Mouse (Mus musculus) heart, embryonic 16.5 days (tissue): ENCODE data around the gene P2rx7. TPM values are rescaled to one million over a fixed set of nuclear protein-coding genes. Genes with fewer than 3 reads are reported as not detected.

Experiments
- ATAC-seq: fragments of 200-750 bp; cut with Nextera tagmentation; replicated peaks from 2 replicates; pipeline ENCODE4 v1.8.0; 2017; ENCODE audit warnings: moderate number of reproducible peaks; ENCODE audit not compliant: insufficient read depth, low FRiP score; ENCODE audit errors: extremely low read depth
- H3K27ac ChIP-seq: fragments of 300-500 bp; sonication (generic); 2 replicates; pipeline ENCODE4 v1.5.1; 2014; ENCODE audit warnings: mild to moderate bottlenecking, low read length, control low read depth, moderate library complexity
- H3K27me3 ChIP-seq: fragments of 300-500 bp; sonication (generic); 2 replicates; pipeline ENCODE4 v1.6.1; 2014; ENCODE audit warnings: low read length, mixed read lengths; ENCODE audit not compliant: control insufficient read depth, insufficient read depth
- H3K36me3 ChIP-seq: fragments of 300-500 bp; sonication (generic); 2 replicates; pipeline ENCODE4 v1.6.1; 2014; ENCODE audit not compliant: control insufficient read depth, insufficient read depth
- H3K4me1 ChIP-seq: fragments of 300-500 bp; sonication (generic); 2 replicates; pipeline ENCODE4 v1.6.1; 2014; ENCODE audit warnings: low read length, mixed read lengths; ENCODE audit not compliant: control insufficient read depth, insufficient read depth
- H3K4me2 ChIP-seq: fragments of 300-500 bp; sonication (generic); 2 replicates; pipeline ENCODE4 v1.6.1; 2014; ENCODE audit warnings: low read depth, mild to moderate bottlenecking, control low read depth, low read length
- H3K4me3 ChIP-seq: fragments of 300-500 bp; sonication (generic); 2 replicates; pipeline ENCODE4 v1.5.1; 2014; ENCODE audit warnings: mild to moderate bottlenecking, control low read depth, low read length
- H3K9ac ChIP-seq: fragments of 300-500 bp; sonication (generic); 2 replicates; pipeline ENCODE4 v1.6.1; 2014; ENCODE audit warnings: low read length, control low read depth
- H3K9me3 ChIP-seq: fragments of 300-500 bp; sonication (generic); replicated peaks from 2 replicates; pipeline ENCODE4 v1.6.1; 2016; ENCODE audit warnings: low read length; ENCODE audit not compliant: control insufficient read depth
- WGBS: fragments of 180-500 bp; shearing (Covaris S2); extraction: QIAGEN DNeasy Blood & Tissue Kit; methylation state at CpG from one replicate; pipeline ENCODE4 v1.1.7; 2014; 5-methylcytosine and 5-hydroxymethylcytosine counted together
- polyA plus RNA-seq: library from polyadenylated mRNA; unstranded; fragments of >200 nt; fragmentation: Nextera tagmentation; extraction: Ambion mirVana; gene quantifications from 2 replicates; pipeline ENCODE4 v1.2.1, GENCODE M21; 2015

P2rx7 gene
- polyA plus RNA-seq, 1 experiment from 2014 or later: 2.7 TPM

DNA sequence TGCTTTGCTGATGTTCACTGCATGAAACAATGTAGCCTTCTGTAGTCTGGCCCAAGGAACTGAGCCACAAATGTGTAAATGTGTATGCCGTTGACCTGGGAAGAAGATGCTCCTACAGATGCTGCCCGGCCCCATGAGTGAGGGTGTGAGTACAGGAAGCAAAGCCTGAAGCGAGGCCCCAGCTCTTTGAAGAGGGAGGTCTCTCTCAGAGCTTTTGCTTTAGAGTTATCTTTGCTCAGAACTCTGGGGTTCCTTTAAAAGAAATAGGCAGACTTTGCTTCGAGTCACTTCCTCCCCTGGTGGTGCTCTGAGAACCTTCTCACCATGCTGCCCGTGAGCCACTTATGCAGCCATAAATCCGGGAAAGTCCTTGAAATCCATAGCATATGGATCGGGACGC is 6.4 kb downstream of the P2rx7 start:
- Histone ChIP-seq H3K27ac (no peak overlapping the region), H3K4me1 (peaks cover 18% of the 10 kb centered on the region), H3K9me3 (no peaks in the 10 kb centered on the region), H3K27me3 (no peaks in the 10 kb centered on the region), H3K4me3 (no peak overlapping the region), H3K4me2 (no peak overlapping the region), H3K9ac (no peak overlapping the region), H3K36me3 (no peaks in the 10 kb centered on the region)
- ATAC-seq: no peak
- 85% methylated on average over 8 of the region's 8 CpGs for WGBS

DNA sequence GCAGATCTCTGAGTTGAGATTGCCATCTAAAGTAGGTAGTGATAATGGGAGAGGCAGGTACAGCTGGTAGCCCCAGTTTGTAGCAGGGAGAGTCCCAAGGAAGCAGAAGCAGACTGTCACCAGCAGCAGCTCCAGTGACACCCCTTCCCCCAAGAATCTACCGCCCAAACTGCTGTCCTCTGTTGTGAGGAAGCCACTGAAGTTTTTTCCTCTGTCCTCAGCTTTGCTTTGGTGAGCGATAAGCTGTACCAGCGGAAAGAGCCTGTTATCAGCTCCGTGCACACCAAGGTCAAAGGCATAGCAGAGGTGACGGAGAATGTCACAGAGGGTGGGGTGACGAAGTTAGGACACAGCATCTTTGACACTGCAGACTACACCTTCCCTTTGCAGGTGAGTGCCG is 8.8 kb downstream of the P2rx7 start:
- H3K4me3 ChIP-seq: no peak overlapping the region
- 20% methylated on average over 7 of the region's 7 CpGs for WGBS
- H3K9me3 ChIP-seq: no peaks in the 10 kb centered on the region
- peaks cover 18% of the 10 kb centered on the region for H3K4me1 ChIP-seq
- H3K27ac ChIP-seq: peak overlapping the region; percentile 54; the same call in 1 of the 2 replicates
- H3K4me2 ChIP-seq: peak overlapping the region; percentile 31; the same call in 1 of the 2 replicates
- H3K27me3 ChIP-seq: no peaks in the 10 kb centered on the region
- H3K9ac ChIP-seq: no peak overlapping the region
- H3K36me3 ChIP-seq: no peaks in the 10 kb centered on the region
- ATAC-seq: peak; percentile 78

DNA sequence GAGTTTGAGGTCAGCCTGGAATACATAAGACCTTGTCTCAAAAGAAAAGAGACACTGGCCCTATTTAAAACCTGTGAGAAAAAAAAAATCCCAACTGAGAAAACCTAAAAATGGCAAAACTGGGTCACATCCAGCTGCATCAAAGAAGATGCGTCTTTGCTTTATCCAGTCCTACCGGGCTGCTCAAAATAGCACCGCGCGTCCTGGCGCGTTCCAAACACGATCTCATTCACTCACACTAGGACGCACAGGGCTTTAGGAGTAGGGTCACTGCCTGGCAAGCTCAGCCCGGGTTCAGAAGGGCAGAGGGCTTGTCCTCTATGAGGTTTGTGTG is 9.4 kb downstream of the P2rx7 start:
- 39% methylated on average over 10 of the region's 10 CpGs for WGBS
- peak overlapping the region; percentile 54 for H3K27ac ChIP-seq
- no peak overlapping the region for H3K4me3 ChIP-seq
- no peaks in the 10 kb centered on the region for H3K9me3 ChIP-seq
- H3K4me2 ChIP-seq: peak overlapping the region; percentile 31
- no peak overlapping the region for H3K9ac ChIP-seq
- H3K4me1 ChIP-seq: peaks cover 18% of the 10 kb centered on the region
- H3K36me3 ChIP-seq: no peaks in the 10 kb centered on the region
- no peak for ATAC-seq
- H3K27me3 ChIP-seq: no peaks in the 10 kb centered on the region

DNA sequence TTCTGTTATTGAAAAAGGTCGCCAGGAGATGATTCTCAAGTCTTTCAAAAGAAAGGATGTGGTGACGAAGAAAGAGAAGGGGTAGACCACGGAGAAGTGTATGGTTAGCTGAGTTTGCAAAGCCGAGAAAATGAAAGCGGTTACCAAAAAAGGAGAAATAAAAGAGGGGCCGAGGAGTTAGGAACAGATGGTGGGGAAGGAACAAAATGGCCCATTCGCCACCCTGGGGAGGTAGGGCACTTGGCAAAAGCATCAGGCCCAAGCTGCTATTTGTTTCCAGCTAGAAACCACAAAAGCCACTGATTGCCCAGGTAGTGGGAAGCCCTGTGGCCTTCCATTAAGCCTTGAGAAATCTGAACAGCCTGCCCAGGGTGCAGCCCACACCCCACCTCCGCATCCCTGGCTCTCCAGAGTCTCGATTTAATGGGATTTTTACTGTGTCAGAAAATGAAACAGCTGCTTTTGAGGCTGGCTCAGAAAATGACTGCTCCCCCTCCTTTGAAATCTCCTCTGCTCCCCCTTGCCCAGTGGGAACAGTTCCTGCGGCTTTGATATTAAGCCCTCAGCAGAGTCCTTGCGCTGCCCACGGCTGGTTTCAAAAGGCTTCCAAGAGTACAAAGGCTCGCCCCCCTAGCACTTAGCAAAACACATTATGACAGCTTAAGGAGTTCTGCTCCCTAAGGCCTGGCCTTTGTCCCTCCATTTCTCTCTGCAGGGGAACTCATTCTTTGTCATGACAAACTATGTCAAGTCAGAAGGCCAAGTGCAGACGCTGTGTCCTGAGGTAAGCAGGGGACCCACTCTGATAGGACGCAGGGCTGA is 9.9 kb downstream of the P2rx7 start:
- WGBS: 57% methylated on average over 15 of the region's 15 CpGs
- H3K27me3 ChIP-seq: no peaks in the 10 kb centered on the region
- no peak overlapping the region for H3K4me3 ChIP-seq
- 0 out of 2 replicates have a peak overlapping the region, but pooled peaks have one; percentile 38 for H3K9ac ChIP-seq
- no peaks in the 10 kb centered on the region for H3K36me3 ChIP-seq
- no peak for ATAC-seq
- peaks cover 18% of the 10 kb centered on the region for H3K4me1 ChIP-seq
- no peaks in the 10 kb centered on the region for H3K9me3 ChIP-seq
- peak overlapping the region; percentile 54 for H3K27ac ChIP-seq
- H3K4me2 ChIP-seq: peak overlapping the region; percentile 31

DNA sequence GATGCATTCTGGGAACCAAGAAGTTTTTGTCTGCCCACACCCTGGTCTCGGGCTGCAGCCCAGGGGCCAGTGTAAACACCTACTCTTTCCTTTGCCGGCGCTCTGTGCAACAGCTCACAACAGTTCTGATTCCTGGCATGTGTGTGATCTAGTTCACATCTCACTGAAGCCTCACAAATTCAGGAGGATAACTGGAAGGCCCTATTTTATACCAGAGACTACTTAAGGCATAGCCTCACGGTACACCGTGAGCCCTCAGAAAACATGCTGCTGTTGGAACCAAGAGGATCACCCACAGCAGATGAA is 10.5 kb downstream of the P2rx7 start:
- 55% methylated on average over 5 of the region's 5 CpGs for WGBS
- H3K4me2 ChIP-seq: no peak overlapping the region
- no peaks in the 10 kb centered on the region for H3K9me3 ChIP-seq
- H3K9ac ChIP-seq: no peak overlapping the region
- peaks cover 18% of the 10 kb centered on the region for H3K4me1 ChIP-seq
- no peak overlapping the region for H3K4me3 ChIP-seq
- ATAC-seq: no peak
- no peaks in the 10 kb centered on the region for H3K27me3 ChIP-seq
- H3K36me3 ChIP-seq: no peaks in the 10 kb centered on the region
- no peak overlapping the region; the same call in 1 of the 2 replicates for H3K27ac ChIP-seq

DNA sequence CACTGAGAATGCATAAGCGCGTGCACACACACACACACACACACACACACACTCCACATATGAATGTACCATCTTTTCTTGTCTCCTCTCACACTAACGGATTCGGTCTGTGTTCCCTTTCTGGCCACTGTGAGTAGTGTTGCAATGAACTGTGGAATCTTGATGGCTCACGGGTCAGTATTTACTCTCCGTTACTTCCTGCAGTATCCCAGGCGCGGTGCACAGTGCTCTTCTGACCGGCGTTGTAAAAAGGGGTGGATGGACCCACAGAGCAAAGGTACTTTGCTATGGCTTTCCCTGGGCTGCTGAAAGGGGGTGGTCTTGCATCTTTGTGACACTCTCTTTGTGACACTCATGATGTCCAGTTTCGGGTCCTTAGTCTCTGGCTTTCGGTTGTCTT is 13.1 kb downstream of the P2rx7 start:
- Histone ChIP-seq H3K4me2 (no peak overlapping the region), H3K27me3 (no peaks in the 10 kb centered on the region), H3K27ac (no peak overlapping the region), H3K4me1 (peaks cover 19% of the 10 kb centered on the region), H3K9me3 (no peaks in the 10 kb centered on the region), H3K9ac (no peak overlapping the region), H3K36me3 (no peaks in the 10 kb centered on the region), H3K4me3 (no peak overlapping the region)
- ATAC-seq: no peak
- 89% methylated on average over 12 of the region's 12 CpGs for WGBS

DNA sequence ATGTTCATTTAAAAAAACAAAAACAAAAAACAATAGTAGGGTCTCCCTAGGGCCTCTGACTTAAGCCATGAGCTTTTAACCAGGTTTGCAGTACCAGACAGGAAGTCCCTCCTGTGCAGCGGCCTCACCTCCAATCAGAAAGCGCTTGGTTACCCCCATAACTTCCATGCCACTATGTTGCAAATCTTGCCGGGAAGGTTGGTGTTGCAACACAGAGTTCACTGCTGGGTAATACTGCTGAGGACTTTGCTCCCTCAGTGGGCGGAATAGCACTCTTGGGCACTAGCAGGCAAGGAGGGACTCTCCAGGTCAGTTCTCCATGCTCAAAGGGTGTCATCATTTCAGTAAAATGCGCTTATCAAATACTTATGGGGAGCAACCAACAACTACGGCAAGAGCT is 18.8 kb downstream of the P2rx7 start:
- WGBS: 95% methylated on average over 6 of the region's 6 CpGs
- Histone ChIP-seq H3K4me1 (peaks cover 6% of the 10 kb centered on the region; the same call in 1 of the 2 replicates), H3K9me3 (no peaks in the 10 kb centered on the region), H3K4me2 (no peak overlapping the region), H3K27me3 (no peaks in the 10 kb centered on the region), H3K27ac (no peak overlapping the region), H3K4me3 (no peak overlapping the region), H3K9ac (no peak overlapping the region), H3K36me3 (no peaks in the 10 kb centered on the region)
- no peak for ATAC-seq

DNA sequence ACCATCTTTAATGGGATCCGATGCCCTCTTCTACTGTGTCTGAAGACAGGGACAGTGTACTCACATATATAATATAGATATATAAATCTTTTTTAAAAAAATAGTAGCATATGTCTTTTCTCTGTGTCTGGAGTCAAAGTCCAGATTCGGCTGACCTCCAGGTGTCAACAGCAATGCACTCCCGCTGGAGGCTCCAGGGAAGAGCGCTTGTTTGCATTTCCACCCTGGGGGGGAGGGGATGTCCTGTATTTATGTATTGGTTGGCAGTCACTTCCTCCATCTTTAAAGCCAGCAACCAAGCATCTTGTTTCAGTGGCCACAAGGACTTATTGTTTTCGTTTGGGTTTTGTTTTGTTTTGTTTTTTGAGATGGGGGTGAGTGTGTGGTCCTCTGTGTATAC is 21.3 kb downstream of the P2rx7 start:
- Histone ChIP-seq H3K4me1 (peaks cover 8% of the 10 kb centered on the region; the same call in 1 of the 2 replicates), H3K4me2 (no peak overlapping the region), H3K9me3 (no peaks in the 10 kb centered on the region), H3K27ac (no peak overlapping the region), H3K27me3 (no peaks in the 10 kb centered on the region), H3K36me3 (no peaks in the 10 kb centered on the region), H3K9ac (no peak overlapping the region), H3K4me3 (no peak overlapping the region)
- ATAC-seq: no peak
- WGBS: 49% methylated on average over 5 of the region's 5 CpGs

DNA sequence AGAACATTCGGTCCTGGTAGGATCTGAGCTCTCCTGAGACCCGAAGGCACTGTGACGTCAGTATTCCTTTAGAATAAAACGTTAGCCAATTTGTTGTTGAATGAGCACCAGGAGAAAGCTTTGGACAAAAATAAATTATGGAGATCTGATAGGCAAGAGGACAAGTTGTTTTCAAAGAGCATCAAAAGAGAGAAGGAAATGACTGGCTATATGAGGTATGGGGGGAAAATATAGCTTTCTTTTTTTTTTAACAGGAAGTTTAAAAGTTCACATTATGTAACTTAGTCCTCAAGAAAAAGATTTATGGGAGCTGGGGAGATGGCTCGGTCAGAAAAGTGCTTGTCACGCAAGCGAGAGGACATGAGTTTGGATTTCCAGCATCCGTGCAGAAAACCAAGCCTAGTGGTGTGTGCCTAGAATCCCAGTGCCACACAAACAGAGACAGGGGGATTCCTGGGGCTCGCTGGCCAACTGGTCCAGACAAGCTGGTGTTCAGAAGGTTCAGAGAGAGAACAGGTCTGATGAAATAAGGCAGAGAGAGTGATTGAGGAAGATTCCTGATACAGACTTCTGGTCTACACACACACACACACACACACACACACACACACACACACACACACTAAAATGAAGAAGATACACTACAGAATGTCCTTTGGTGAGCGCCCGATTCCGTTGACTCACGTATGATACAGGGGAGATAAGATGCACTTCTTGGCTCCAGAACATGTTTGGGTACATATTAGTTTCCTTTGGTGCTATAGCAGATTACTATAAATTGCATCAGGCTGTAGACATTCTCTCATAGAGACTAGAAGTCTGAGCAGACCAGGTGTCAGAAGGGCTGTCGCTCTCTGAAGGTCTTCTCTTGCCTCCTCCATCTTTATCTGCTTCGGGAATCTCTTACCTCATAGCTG is 25.5 kb downstream of the P2rx7 start:
- H3K9me3 ChIP-seq: no peaks in the 10 kb centered on the region
- ATAC-seq: no peak
- H3K4me2 ChIP-seq: no peak overlapping the region
- no peaks in the 10 kb centered on the region for H3K36me3 ChIP-seq
- H3K27ac ChIP-seq: no peak overlapping the region
- H3K9ac ChIP-seq: no peak overlapping the region
- 64% methylated on average over 15 of the region's 15 CpGs for WGBS
- no peaks in the 10 kb centered on the region for H3K27me3 ChIP-seq
- 0 out of 2 replicates have a peak, but pooled peaks cover 2% of the 10 kb centered on the region for H3K4me1 ChIP-seq
- H3K4me3 ChIP-seq: no peak overlapping the region
